Comparison of ENCODE assay signal across 16 mouse cellular contexts in genomic region chr11:110094236-110094635, GRCm38 (mm10). TPM values are rescaled to one million over a fixed set of nuclear protein-coding genes. Genes with fewer than 3 reads are reported as not detected.
DNase-seq lines count a peak whose midpoint lies in the region; ATAC-seq and TF ChIP-seq lines count a peak whose summit lies in the region.
"Had no signal": no experiment of that assay in that cellular context is flagged by ENCODE, and none has a peak within 500 bp of the region (broad histone marks: within the 10 kb centered on the region; RNA-seq: fewer than 3 reads in every experiment).

No protein-coding gene starts in this region.

- 69% methylated on average over 3 of the region's 3 CpGs for WGBS in heart, embryonic 11.5 days (ENCODE audit: insufficient replicate concordance)
- WGBS in lung, adult 2 months, result 59% methylated on average over 3 of the region's 3 CpGs

- no peak for TF ChIP-seq CTCF in lung, adult 2 months (IDR thresholded peaks at IDR 0.05; ENCODE audit: insufficient read depth, low read length)

- no peak overlapping the region for H3K27ac ChIP-seq in heart, embryonic 11.5 days (ENCODE audit: low read depth, low read length)
- H3K27ac ChIP-seq: hindbrain, embryonic 12.5 days; kidney, postnatal 0 days; liver, embryonic 14.5 days; midbrain, embryonic 13.5 days; neural tube, embryonic 13.5 days; stomach, embryonic 15.5 days had no signal

- H3K9me3 ChIP-seq in heart, embryonic 11.5 days (replicated peaks; ENCODE audit: control insufficient read depth, low read length), result no peaks in the 10 kb centered on the region
- H3K9me3 ChIP-seq: embryonic facial prominence, embryonic 13.5 days; hindbrain, embryonic 12.5 days; midbrain, embryonic 13.5 days; neural tube, embryonic 13.5 days; stomach, embryonic 15.5 days had no signal

- no peaks in the 10 kb centered on the region for H3K4me1 ChIP-seq in heart, embryonic 11.5 days (ENCODE audit: control insufficient read depth, insufficient read depth, low read length)
- no peaks in the 10 kb centered on the region for H3K4me1 ChIP-seq in lung, adult 2 months (ENCODE audit: control insufficient read depth, insufficient read depth, low read length)
- H3K4me1 ChIP-seq: embryonic facial prominence, embryonic 13.5 days; hindbrain, embryonic 12.5 days; midbrain, embryonic 13.5 days; neural tube, embryonic 13.5 days; stomach, embryonic 15.5 days had no signal

- DNase-seq in adrenal gland, adult 8-10 months, result peak; percentile 8
- DNase-seq in adrenal gland, adult 18-20 months (ENCODE audit: low spot score in 2 of 2), result no peak
- DNase-seq in heart, adult 8-10 months (ENCODE audit: low spot score), result peak; percentile 31
- peak; percentile 79 for DNase-seq in Muller cell, postnatal 12 days (ENCODE audit: inconsistent ontology term)
- DNase-seq in lung, adult 2 months, result no peak
- DNase-seq: cerebellum, adult 18-20 months had no signal

- no peaks in the 10 kb centered on the region for H3K36me3 ChIP-seq in heart, embryonic 11.5 days (ENCODE audit: control insufficient read depth, insufficient read depth, low read length)
- H3K36me3 ChIP-seq: embryonic facial prominence, embryonic 13.5 days; hindbrain, embryonic 12.5 days; midbrain, embryonic 13.5 days; neural tube, embryonic 13.5 days; stomach, embryonic 15.5 days had no signal

- H3K4me2 ChIP-seq in heart, embryonic 11.5 days, result no peak overlapping the region
- H3K4me2 ChIP-seq: hindbrain, embryonic 12.5 days; midbrain, embryonic 13.5 days; neural tube, embryonic 13.5 days; stomach, embryonic 15.5 days had no signal

- H3K27me3 ChIP-seq in heart, embryonic 11.5 days (ENCODE audit: control insufficient read depth, insufficient read depth, low read length), result no peaks in the 10 kb centered on the region
- H3K27me3 ChIP-seq: embryonic facial prominence, embryonic 13.5 days; hindbrain, embryonic 12.5 days; midbrain, embryonic 13.5 days; neural tube, embryonic 13.5 days; stomach, embryonic 15.5 days had no signal

- ATAC-seq in heart, embryonic 11.5 days (replicated peaks; ENCODE audit: insufficient number of reproducible peaks, low FRiP score, low TSS enrichment), result no peak
- no peak for ATAC-seq in erythroid progenitor cell, adult 5-6 weeks (replicated peaks; ENCODE audit: low FRiP score, poor library complexity, severe bottlenecking)
- no peak for ATAC-seq in frontal cortex, adult (ENCODE audit: low TSS enrichment)
- ATAC-seq: midbrain, embryonic 13.5 days had no signal

- no peak overlapping the region for H3K9ac ChIP-seq in heart, embryonic 11.5 days (ENCODE audit: low read depth, low read length)
- H3K9ac ChIP-seq: embryonic facial prominence, embryonic 13.5 days; hindbrain, embryonic 12.5 days; liver, embryonic 14.5 days; midbrain, embryonic 13.5 days; neural tube, embryonic 13.5 days; stomach, embryonic 15.5 days had no signal

- no peak overlapping the region for H3K4me3 ChIP-seq in heart, embryonic 11.5 days (ENCODE audit: low read depth, low read length)
- peak overlapping the region; percentile 37 for H3K4me3 ChIP-seq in lung, adult 2 months (replicated peaks; ENCODE audit: extremely low read depth, low read depth, low read length)
- H3K4me3 ChIP-seq: embryonic facial prominence, embryonic 13.5 days; hindbrain, embryonic 12.5 days; midbrain, embryonic 13.5 days; neural tube, embryonic 13.5 days; stomach, embryonic 15.5 days had no signal

- TF ChIP-seq POLR2A in lung, adult 2 months (IDR thresholded peaks at IDR 0.05; ENCODE audit: borderline replicate concordance, extremely low read depth, low read depth, low read length), result no peak

RNA-seq across cellular contexts. Expression of gene Abca8a, which starts 1.5 kb away (rescaled TPM):
- 10 to 100 TPM; 38.8 to 88.2 (median 58.5) TPM for total RNA-seq in adrenal gland, adult 8-10 months (2022)
- 10 to 100 TPM; 50.5 to 55.2 TPM for total RNA-seq in adrenal gland, adult 18-20 months (2021)
- total RNA-seq in heart, adult 8-10 months (2022), result 10 to 100 TPM; 30.6 to 64.3 (median 42.6) TPM
- polyA plus RNA-seq in heart, embryonic 11.5 days (2014; fragmentation: Nextera tagmentation; extraction: Ambion mirVana), result not detected in 2 replicates
- polyA plus RNA-seq in lung, adult 2 months (2012; rRNA removed), result 16.5 and 23.0 TPM in 2 replicates
- total RNA-seq in erythroid progenitor cell, adult 5-6 weeks (2015; ENCODE audit: low replicate concordance), result not detected in 2 replicates
- total RNA-seq in erythroid progenitor cell, adult 5-6 weeks (2017; ENCODE audit: low replicate concordance), result 0.13 and 0.76 TPM in 2 replicates

Comparison
In these comparisons a context has a peak if more than half of its experiments do, and no peak if none do; other contexts are left out.
1. DNase-seq: peak in adrenal gland, adult 8-10 months (single experiment), heart, adult 8-10 months (single experiment) and Muller cell, postnatal 12 days (single experiment); none in adrenal gland, adult 18-20 months (0 of 2) and lung, adult 2 months (single experiment).
2. RNA of gene Abca8a, which starts 1.5 kb away (total RNA-seq): 38.8 to 88.2 TPM in adrenal gland, adult 8-10 months, 50.5 to 55.2 TPM in adrenal gland, adult 18-20 months and 30.6 to 64.3 TPM in heart, adult 8-10 months; 0.13 to 0.76 TPM in erythroid progenitor cell, adult 5-6 weeks; every median in the first group is over 10 times any median in the second.